Mouse (Mus musculus) erythroblast, embryonic 14.5 days (primary cell): ENCODE data around the gene Acvrl1. TPM values are rescaled to one million over a fixed set of nuclear protein-coding genes. Genes with fewer than 3 reads are reported as not detected.

Source experiments
- H3K27me3 ChIP-seq: 2 replicates; pipeline ENCODE4 v1.6.1; 2012; ENCODE audit warnings: inconsistent platforms; ENCODE audit not compliant: control insufficient read depth
- H3K36me3 ChIP-seq: 2 replicates; pipeline ENCODE4 v1.6.1; 2012; ENCODE audit warnings: mild to moderate bottlenecking, inconsistent platforms; ENCODE audit not compliant: control insufficient read depth
- H3K4me1 ChIP-seq: 2 replicates; pipeline ENCODE4 v1.6.1; 2012; ENCODE audit warnings: inconsistent platforms; ENCODE audit not compliant: control insufficient read depth
- H3K4me3 ChIP-seq: replicated peaks from 2 replicates; pipeline ENCODE3; 2012; ENCODE audit warnings: moderate library complexity, mild to moderate bottlenecking, inconsistent platforms
- H3K9me3 ChIP-seq: 2 replicates; pipeline ENCODE4 v1.6.1; 2012; ENCODE audit warnings: low read length, inconsistent platforms, mixed read lengths; ENCODE audit not compliant: control insufficient read depth
- GATA1 ChIP-seq: IDR thresholded peaks from 2 replicates; pipeline ENCODE4 v1.6.1; 2012; ENCODE audit warnings: low read length, inconsistent platforms, mixed read lengths
- TAL1 ChIP-seq: IDR thresholded peaks from 3 replicates; pipeline ENCODE4 v1.6.1; 2012; ENCODE audit warnings: low read length, inconsistent platforms, mixed read lengths
- polyA plus RNA-seq: library from polyadenylated mRNA; stranded (reverse); fragments of >175 nt; gene quantifications from 2 replicates; pipeline ENCODE4 v1.2.3, GENCODE M21; 2012

Acvrl1 gene
- polyA plus RNA-seq, 1 experiment, result not detected

DNA sequence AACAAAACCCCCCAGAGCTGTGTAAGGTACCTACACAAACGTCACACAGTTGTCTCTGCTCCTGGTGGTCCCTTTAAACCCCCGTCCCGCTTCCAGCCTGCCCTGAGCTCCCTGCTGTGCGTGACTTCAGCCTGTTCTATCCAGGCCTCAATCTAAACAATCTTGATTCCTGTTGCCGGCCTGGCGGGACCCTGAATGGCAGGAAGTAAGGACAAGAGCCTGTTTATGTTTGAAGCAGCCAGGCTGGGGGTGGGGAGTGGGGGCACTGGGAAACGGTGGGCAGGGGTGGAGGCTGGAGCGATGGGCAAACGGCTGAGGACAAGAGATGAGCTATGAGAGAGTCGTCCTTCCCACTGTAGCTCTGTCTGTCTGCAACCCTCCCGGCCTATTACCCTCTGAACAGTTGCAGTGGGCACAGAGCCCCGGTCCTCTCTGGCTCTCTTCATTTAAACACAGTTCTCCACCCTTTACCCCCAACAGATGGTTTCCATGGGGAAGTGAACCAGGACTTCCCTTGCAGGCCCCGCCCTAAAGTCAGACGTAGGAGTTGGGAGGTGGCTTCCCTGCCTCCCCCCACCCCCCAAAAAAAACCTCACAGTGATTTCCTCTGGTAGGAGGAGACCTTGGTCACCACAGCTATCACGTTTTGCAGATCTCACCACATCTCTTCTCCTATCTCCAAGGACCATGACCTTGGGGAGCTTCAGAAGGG, 5.8 kb downstream of the Acvrl1 start:
- Histone ChIP-seq H3K4me1 (peaks cover 1% of the 10 kb centered on the region; the same call in 1 of the 2 replicates), H3K4me3 (no peak overlapping the region), H3K36me3 (no peaks in the 10 kb centered on the region), H3K27me3 (peaks cover 71% of the 10 kb centered on the region), H3K9me3 (no peaks in the 10 kb centered on the region)
- TF ChIP-seq GATA1 (no peak), TAL1 (no peak)

GRCm38 (mm10) chr15:101135405-101135804, 7.1 kb downstream of the Acvrl1 start:
- no peaks in the 10 kb centered on the region for H3K9me3 ChIP-seq
- peaks cover 69% of the 10 kb centered on the region for H3K27me3 ChIP-seq
- H3K4me3 ChIP-seq, result no peak overlapping the region
- H3K36me3 ChIP-seq, result no peaks in the 10 kb centered on the region
- peaks cover 12% of the 10 kb centered on the region for H3K4me1 ChIP-seq
- TF ChIP-seq TAL1 (no peak), GATA1 (no peak)

- Histone ChIP-seq H3K36me3 (no peaks in the 10 kb centered on the region), H3K27me3 (peaks cover 52% of the 10 kb centered on the region), H3K4me3 (no peak overlapping the region), H3K9me3 (no peaks in the 10 kb centered on the region), H3K4me1 (peaks cover 19% of the 10 kb centered on the region)
- TF ChIP-seq TAL1, result no peak
- no peak for TF ChIP-seq GATA1
Measured at GRCm38 (mm10) chr15:101137455-101137854, 9.1 kb downstream of the Acvrl1 start.

GRCm38 (mm10) chr15:101138675-101139074, 10.4 kb downstream of the Acvrl1 start:
- Histone ChIP-seq H3K9me3 (no peaks in the 10 kb centered on the region), H3K4me1 (peaks cover 19% of the 10 kb centered on the region), H3K4me3 (no peak overlapping the region), H3K27me3 (peaks cover 40% of the 10 kb centered on the region), H3K36me3 (no peaks in the 10 kb centered on the region)
- no peak for TF ChIP-seq GATA1
- no peak for TF ChIP-seq TAL1

GRCm38 (mm10) chr15:101139885-101140284, 11.6 kb downstream of the Acvrl1 start:
- Histone ChIP-seq H3K27me3 (peaks cover 30% of the 10 kb centered on the region), H3K4me3 (no peak overlapping the region), H3K9me3 (no peaks in the 10 kb centered on the region), H3K36me3 (no peaks in the 10 kb centered on the region), H3K4me1 (peaks cover 19% of the 10 kb centered on the region)
- TF ChIP-seq GATA1 (no peak), TAL1 (no peak)

DNA sequence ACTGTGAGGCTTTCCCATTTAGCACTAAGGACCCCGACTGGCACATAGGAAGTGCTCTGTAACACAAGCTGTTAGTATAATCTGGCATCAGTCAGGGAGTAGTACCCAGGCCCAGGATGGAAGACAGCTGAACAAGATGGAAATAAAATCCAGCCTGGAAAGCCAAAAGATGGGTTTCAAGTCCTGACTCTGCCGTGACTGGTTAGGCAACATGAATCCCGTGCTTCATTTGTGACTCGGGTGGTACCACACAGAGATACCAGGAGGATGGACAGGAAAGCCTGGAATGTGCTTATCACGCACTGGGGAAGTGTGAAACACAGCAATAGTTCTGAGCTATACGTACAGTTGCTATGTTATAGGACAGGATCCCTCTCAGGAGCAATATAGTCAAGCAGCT, 12.3 kb downstream of the Acvrl1 start:
- Histone ChIP-seq H3K4me1 (peaks cover 24% of the 10 kb centered on the region), H3K27me3 (peaks cover 26% of the 10 kb centered on the region), H3K9me3 (no peaks in the 10 kb centered on the region), H3K36me3 (no peaks in the 10 kb centered on the region), H3K4me3 (no peak overlapping the region)
- TF ChIP-seq TAL1, result no peak
- TF ChIP-seq GATA1, result no peak

DNA sequence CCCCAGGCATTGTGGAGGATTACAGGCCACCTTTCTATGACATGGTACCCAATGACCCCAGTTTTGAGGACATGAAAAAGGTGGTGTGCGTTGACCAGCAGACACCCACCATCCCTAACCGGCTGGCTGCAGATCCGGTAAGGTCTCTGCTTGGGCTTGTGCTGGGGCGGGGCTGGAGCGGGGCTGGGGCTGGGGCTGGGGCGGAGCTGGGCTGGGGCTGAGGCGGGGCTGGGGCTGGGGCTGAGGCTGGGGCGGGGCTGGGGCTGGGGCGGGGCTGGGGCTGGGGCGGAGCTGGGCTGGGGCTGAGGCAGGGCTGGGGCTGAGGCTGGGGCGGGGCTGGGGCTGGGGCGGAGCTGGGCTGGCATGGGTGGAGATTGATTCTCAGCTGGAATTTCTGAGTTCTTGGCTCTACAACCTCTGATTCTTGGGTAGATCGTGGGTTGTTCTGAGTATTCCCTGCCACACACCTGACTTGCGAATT, 12.8 kb downstream of the Acvrl1 start:
- peaks cover 30% of the 10 kb centered on the region for H3K4me1 ChIP-seq
- no peaks in the 10 kb centered on the region for H3K9me3 ChIP-seq
- H3K27me3 ChIP-seq, result peaks cover 25% of the 10 kb centered on the region
- no peaks in the 10 kb centered on the region for H3K36me3 ChIP-seq
- no peak for TF ChIP-seq TAL1
- H3K4me3 ChIP-seq, result no peak overlapping the region

DNA sequence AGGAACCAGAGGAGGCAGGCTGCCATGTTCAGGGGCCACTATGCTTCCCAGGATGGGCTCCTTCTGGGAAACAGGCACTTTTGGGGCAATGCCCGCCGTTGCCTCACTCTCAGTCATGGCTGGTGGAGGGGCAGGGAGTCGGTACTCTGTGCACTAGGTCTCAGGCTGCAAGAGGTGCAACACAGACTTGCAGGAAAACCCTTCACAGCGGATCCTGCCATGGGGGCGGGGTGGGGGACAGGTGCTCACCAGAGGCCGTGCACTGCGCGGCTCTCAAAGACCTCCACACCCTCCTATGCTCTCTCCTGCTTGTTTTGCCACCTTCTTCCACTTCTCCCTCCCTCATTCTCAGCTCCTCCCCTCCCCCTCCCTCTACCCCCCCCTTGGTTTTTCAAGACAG, 14.3 kb downstream of the Acvrl1 start:
- Histone ChIP-seq H3K9me3 (no peaks in the 10 kb centered on the region), H3K4me1 (peaks cover 35% of the 10 kb centered on the region), H3K4me3 (no peak overlapping the region), H3K27me3 (peaks cover 34% of the 10 kb centered on the region), H3K36me3 (no peaks in the 10 kb centered on the region)
- TF ChIP-seq GATA1 (no peak), TAL1 (no peak)

- TF ChIP-seq TAL1 (no peak), GATA1 (no peak)
- peaks cover 36% of the 10 kb centered on the region for H3K4me1 ChIP-seq
Measured at GRCm38 (mm10) chr15:101143494-101143893, 15.2 kb downstream of the Acvrl1 start.

GRCm38 (mm10) chr15:101144176-101144575, 15.9 kb downstream of the Acvrl1 start:
- Histone ChIP-seq H3K4me1 (peaks cover 36% of the 10 kb centered on the region), H3K27me3 (peaks cover 38% of the 10 kb centered on the region), H3K9me3 (no peaks in the 10 kb centered on the region), H3K4me3 (no peak overlapping the region), H3K36me3 (no peaks in the 10 kb centered on the region)
- TF ChIP-seq TAL1, result no peak
- no peak for TF ChIP-seq GATA1

More at GRCm38 (mm10) chr15:101143494-101143893, 15.2 kb downstream of the Acvrl1 start:
- Histone ChIP-seq H3K9me3 (no peaks in the 10 kb centered on the region), H3K36me3 (no peaks in the 10 kb centered on the region), H3K4me3 (no peak overlapping the region), H3K27me3 (peaks cover 39% of the 10 kb centered on the region)
